Comparison of ENCODE assay signal across 10 mouse cellular contexts in the genomic region with DNA sequence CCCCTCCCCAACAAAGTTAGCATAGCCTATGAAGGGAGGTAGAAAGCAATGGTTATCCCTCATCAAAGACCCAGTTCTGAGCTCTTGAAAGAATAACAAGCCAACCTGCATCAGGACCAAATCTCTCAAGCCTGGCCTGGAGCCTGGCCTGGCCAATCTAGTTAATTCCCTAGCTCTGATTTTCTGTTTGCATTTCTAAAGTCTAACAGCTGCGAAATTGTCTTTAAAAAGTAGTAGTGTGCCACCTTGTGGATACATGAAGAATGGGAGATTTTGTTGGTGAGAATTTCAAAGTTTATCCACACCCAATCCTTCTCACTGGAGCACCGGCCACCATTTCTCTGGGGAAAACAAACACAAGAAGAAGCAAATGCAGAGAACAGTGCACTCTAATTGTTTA. TPM values are rescaled to one million over a fixed set of nuclear protein-coding genes. Genes with fewer than 3 reads are reported as not detected.
A peak's percentile ranks its signal among the peaks of the same experiment; 100 is the strongest.
DNase-seq lines count a peak whose midpoint lies in the region; ATAC-seq lines count a peak whose summit lies in the region.
"Had no signal": no experiment of that assay in that cellular context is flagged by ENCODE, and none has a peak within 500 bp of the region (broad histone marks: within the 10 kb centered on the region; RNA-seq: fewer than 3 reads in every experiment).

No protein-coding gene starts in this region.

- 9% methylated on average over 2 of the region's 2 CpGs for WGBS in hindbrain, embryonic 16.5 days

- 0 out of 2 replicates have a peak, but pooled peaks cover 3% of the 10 kb centered on the region for H3K4me1 ChIP-seq in hindbrain, embryonic 16.5 days (ENCODE audit: control insufficient read depth, insufficient read depth, low read depth, low read length)
- H3K4me1 ChIP-seq: embryonic facial prominence, embryonic 12.5 days; limb, embryonic 12.5 days had no signal

- H3K36me3 ChIP-seq in hindbrain, embryonic 16.5 days (ENCODE audit: control insufficient read depth, insufficient read depth, low read length): no peaks in the 10 kb centered on the region
- H3K36me3 ChIP-seq: embryonic facial prominence, embryonic 12.5 days; limb, embryonic 12.5 days had no signal

- no peak overlapping the region for H3K9ac ChIP-seq in hindbrain, embryonic 16.5 days (ENCODE audit: low read depth, low read length)
- H3K9ac ChIP-seq: embryonic facial prominence, embryonic 12.5 days; limb, embryonic 12.5 days had no signal

- no peak overlapping the region for H3K4me2 ChIP-seq in hindbrain, embryonic 16.5 days (ENCODE audit: low read length)
- H3K4me2 ChIP-seq: embryonic facial prominence, embryonic 12.5 days; limb, embryonic 12.5 days had no signal

- peak; percentile 10 to 40 for DNase-seq in kidney, postnatal 4 days
- no peak for DNase-seq in kidney, postnatal 14 days
- DNase-seq in ES-CJ7 (ENCODE audit: low read depth, low spot score): peak; percentile 62
- DNase-seq in cerebellum, adult 9-11 months: peak; percentile 17
- DNase-seq in urinary bladder, postnatal 14 days (ENCODE audit: low spot score): no peak
- DNase-seq in right cerebral cortex, postnatal 4 days: no peak
- no peak for DNase-seq in gastrocnemius, postnatal 4 days (ENCODE audit: low spot score in 2 of 2)

- H3K27me3 ChIP-seq in hindbrain, embryonic 16.5 days (replicated peaks; ENCODE audit: control insufficient read depth, insufficient read depth, low read length): no peaks in the 10 kb centered on the region
- H3K27me3 ChIP-seq: embryonic facial prominence, embryonic 12.5 days had no signal

- no peak overlapping the region for H3K4me3 ChIP-seq in hindbrain, embryonic 16.5 days (ENCODE audit: low read length)
- H3K4me3 ChIP-seq: embryonic facial prominence, embryonic 12.5 days; limb, embryonic 12.5 days had no signal

- H3K27ac ChIP-seq in hindbrain, embryonic 16.5 days (ENCODE audit: low read depth, low read length): no peak overlapping the region
- H3K27ac ChIP-seq: embryonic facial prominence, embryonic 12.5 days; limb, embryonic 12.5 days had no signal

- H3K9me3 ChIP-seq in hindbrain, embryonic 16.5 days (ENCODE audit: control insufficient read depth, low read length): no peaks in the 10 kb centered on the region
- H3K9me3 ChIP-seq: embryonic facial prominence, embryonic 12.5 days; limb, embryonic 12.5 days had no signal

- ATAC-seq in hindbrain, embryonic 16.5 days: peak; percentile 53; the same call in 1 of the 2 replicates

RNA-seq across cellular contexts. Expression of gene Rfk, which starts 5.4 kb away (rescaled TPM):
- polyA plus RNA-seq in hindbrain, embryonic 16.5 days (2015; fragmentation: Nextera tagmentation; extraction: Ambion mirVana): 84.5 and 88.6 TPM in 2 replicates
- 10 to 100 TPM; 31.9 to 33.7 TPM for total RNA-seq in gastrocnemius, postnatal 4 days (2021)

RNA-seq across cellular contexts. Expression of gene Gcnt1, which starts 15.8 kb away (rescaled TPM):
- polyA plus RNA-seq in hindbrain, embryonic 16.5 days (2015; fragmentation: Nextera tagmentation; extraction: Ambion mirVana): 0.71 and 0.96 TPM in 2 replicates
- total RNA-seq in gastrocnemius, postnatal 4 days (2021): 1 to 10 TPM; 4.7 TPM

Comparison
In these comparisons a context has a peak if more than half of its experiments do, and no peak if none do; other contexts are left out.
1. DNase-seq: peak in kidney, postnatal 4 days (2 of 2), ES-CJ7 (single experiment) and cerebellum, adult 9-11 months (single experiment); none in kidney, postnatal 14 days (single experiment), urinary bladder, postnatal 14 days (single experiment), right cerebral cortex, postnatal 4 days (single experiment) and gastrocnemius, postnatal 4 days (0 of 2).